Mouse (Mus musculus) liver, embryonic 14.5 days (tissue): ENCODE measurements around the gene Cym.

Source experiments
- CTCF ChIP-seq: IDR thresholded peaks from 2 replicates; pipeline ENCODE4 v1.5.1; 2016; ENCODE audit warnings: antibody characterized with exemption, low read depth, control low read depth
- EP300 ChIP-seq: IDR thresholded peaks from 2 replicates; pipeline ENCODE4 v1.6.1; 2016; ENCODE audit warnings: antibody characterized with exemption, low read depth

- no peak for TF ChIP-seq CTCF
- TF ChIP-seq EP300, result no peak
These were observed 52.0 kb downstream of the Cym start for GRCm38 (mm10) chr3:107169552-107169951.
